Mouse (Mus musculus) lung, adult 2 months (tissue): Measurements from ENCODE around the gene Ap2b1.

Source experiments
- CTCF ChIP-seq: fragments of 200-500 bp; IDR thresholded peaks from 2 replicates; pipeline ENCODE4 v1.5.1; 2011; ENCODE audit warnings: mild to moderate bottlenecking, low read length, control low read depth; ENCODE audit not compliant: insufficient read depth
- POLR2A ChIP-seq: fragments of 200-500 bp; IDR thresholded peaks from 2 replicates; pipeline ENCODE4 v1.6.1; 2011; ENCODE audit warnings: low read depth, mild to moderate bottlenecking, control low read depth, low read length, borderline replicate concordance; ENCODE audit errors: extremely low read depth

- TF ChIP-seq CTCF (no peak), POLR2A (no peak)
These were observed 118.3 kb downstream of the Ap2b1 start for GRCm38 (mm10) chr11:83417080-83417479.
